Mouse (Mus musculus) lung, postnatal 25 days (tissue): ENCODE results near the gene Stub1.

ENCODE experiments used
- DNase-seq: peaks from one replicate; pipeline ENCODE4 v3.0.0; 2022; ENCODE audit warnings: low spot score

The Stub1 gene

DNA sequence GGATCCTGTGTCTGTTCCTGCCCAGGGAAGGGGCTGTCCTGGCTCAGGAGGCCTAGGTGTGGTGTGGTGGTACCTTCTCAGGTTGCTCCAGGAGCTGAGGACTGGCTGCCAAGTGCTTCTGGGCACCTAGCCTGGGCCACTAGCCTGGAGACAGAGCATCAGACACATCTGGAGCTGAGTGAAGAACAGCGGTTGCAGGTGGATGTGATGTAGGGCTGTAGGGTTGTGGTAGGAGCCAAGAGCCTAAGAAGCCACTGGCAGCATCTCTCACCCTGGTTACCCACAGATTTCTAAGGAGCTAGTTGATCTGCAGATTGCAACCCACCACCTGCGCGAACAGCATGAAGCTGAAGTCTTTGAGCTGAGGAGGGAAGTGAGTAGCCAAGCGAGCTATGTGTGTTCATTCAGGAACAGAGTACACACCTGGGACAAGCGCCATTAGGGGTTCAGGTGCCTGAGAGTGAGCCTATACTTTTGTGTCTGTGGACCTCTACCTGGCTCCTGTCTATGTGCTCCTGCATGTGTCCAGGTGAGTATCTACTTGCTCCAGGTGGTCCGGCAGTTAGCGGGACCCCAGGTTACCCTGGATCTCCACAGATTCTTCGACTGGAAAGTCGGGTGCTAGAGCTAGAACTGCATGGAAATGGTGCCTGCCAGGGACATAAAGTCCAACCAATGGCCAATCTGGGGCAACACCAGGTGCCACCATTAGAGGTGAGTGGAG lies 46.3 kb downstream of the Stub1 start:
- DNase-seq: no peak

DNA sequence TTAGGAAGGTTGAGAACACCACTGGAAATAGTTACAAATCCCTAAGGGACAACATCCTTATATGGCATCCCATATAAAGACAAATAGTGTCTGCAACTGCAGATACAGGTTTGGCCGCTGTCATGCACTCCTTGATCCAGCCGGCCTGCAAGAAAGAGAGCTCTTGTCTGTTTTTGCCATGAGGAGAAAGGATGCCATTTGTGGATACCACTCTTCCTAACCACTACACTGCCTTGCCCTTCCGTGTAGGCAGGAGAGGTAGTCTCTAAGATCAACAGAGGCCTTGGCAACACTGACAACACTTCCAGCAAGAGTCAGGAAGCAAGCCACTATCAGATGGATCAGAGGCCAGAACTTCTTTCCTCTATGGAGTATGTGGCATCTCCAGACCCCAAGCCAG lies 46.9 kb downstream of the Stub1 start, which contains the start of gene Ccdc78:
Gene Ccdc78, plus strand, starts transcription at position 301 of the 400 bp plus-strand sequence.
- DNase-seq: no peak

DNA sequence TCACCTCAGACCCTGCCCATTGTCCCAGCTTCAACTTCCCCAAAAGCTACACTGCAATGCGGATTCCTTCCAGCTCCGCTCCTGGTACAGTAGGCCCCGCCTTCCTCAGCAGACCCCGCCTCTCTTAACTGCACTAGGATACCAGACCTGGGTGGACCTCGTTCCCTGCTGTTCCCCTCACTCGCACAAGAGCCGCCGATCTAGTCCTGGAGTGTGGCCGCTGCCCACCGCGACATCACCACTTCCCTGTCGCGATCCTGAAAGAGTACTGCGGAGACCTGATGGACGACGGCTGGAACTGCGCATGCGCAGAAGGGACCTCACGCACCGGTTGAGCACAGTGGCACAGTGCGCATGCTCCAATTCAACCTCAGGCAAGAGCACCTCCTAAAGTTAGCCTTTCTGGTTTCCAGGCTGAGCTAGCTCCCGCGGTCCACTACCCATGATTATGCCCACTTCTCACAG lies 47.9 kb downstream of the Stub1 start, which contains the start of gene Haghl:
Gene Haghl, minus strand, starts transcription at position 393 of the 465 bp plus-strand sequence.
- peak; percentile 94 for DNase-seq

DNA sequence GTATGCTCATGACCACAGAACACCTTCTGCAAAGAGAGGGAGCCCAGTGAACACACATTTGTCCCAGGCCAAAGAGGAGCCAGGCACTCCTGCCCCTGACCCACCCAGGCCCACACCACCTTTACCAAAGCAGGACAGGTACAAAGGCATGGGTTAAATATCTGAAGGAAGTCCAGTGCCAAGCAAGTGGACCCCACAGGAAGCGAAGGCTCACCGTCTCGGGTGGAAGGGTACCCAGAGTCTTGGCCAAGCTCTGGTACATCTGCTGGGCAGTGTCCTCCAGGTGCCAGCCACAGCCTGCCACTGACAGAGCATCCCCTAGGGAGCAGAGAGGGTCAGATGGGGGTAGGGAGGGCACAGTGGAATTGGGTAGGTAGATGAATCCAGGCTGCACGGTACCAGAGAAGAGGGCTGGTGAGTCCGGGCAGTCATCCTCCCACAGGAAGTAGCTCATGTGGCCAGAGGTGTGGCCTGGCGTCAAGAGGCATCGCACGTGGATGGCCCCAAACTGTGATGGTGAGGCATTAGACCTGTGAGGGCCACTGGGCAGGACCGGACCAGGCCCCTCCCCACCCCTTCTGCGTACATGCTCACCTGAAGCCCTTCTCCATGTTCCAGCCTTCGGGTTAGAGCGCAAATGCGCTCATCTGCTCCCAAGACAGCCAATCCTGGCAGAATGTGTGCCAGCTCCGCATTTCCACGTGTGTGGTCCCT lies 49.2 kb downstream of the Stub1 start:
- DNase-seq: no peak

DNA sequence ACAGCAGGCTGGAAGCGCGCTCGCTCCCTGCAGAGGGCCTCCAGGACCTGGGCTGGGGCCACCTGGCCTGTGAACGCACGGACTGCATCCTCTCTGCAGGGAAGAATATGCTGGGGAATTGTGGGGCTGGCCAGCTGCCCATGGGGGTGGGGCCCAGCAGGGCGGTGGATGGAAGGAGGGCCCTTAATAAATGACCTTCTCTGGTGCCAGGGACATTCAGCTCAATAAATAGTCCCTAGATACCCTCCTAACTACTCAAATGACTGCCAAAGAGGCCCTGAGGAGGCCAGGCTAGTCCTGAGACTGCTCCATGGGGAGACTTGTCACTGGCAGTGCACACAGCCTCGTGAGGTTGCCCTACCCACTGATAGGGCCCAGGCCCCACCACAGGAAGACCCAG lies 50.1 kb downstream of the Stub1 start:
- no peak for DNase-seq

DNA sequence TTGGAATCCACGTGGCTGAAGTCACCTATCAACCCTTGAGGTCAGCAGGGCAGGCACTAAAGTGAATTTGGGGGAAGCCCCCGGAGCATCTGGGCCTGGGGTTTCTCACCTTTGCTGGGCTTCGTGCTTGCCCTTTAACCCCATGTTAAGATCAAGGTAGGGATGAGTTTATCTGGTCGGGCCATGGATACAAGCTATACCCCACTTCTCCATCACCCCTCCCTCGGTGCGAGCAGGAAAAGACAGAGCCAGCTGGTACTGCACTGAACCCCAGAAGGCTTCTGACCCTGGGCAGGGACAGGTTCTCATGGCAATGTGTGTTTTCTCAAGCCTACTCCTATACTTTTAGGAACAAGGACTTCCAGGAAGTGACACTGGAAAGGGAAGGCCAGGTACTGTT lies 51.9 kb downstream of the Stub1 start:
- no peak for DNase-seq
